In genomic region chr2:26132628-26133551, GRCm38 (mm10) we compare ENCODE assay signal across 8 mouse cellular contexts. TPM values are rescaled to one million over a fixed set of nuclear protein-coding genes. Genes with fewer than 3 reads are reported as not detected.
DNase-seq lines count a peak whose midpoint lies in the region; ATAC-seq and TF ChIP-seq lines count a peak whose summit lies in the region.

No protein-coding gene starts in this region.

- WGBS in forebrain, postnatal 0 days, result 5% methylated on average over 25 of the region's 25 CpGs
- 9% methylated on average over 25 of the region's 25 CpGs for WGBS in liver, postnatal 0 days (ENCODE audit: insufficient replicate concordance)

- no peaks in the 10 kb centered on the region for H3K27me3 ChIP-seq in Patski
- no peaks in the 10 kb centered on the region for H3K27me3 ChIP-seq in forebrain, postnatal 0 days (ENCODE audit: insufficient read depth, low read length)
- no peaks in the 10 kb centered on the region for H3K27me3 ChIP-seq in liver, postnatal 0 days (ENCODE audit: insufficient read depth, low read length)

- H3K9ac ChIP-seq in forebrain, postnatal 0 days, result peak overlapping the region; percentile 49
- H3K9ac ChIP-seq in liver, postnatal 0 days (replicated peaks), result peak overlapping the region; percentile 57

- peak overlapping the region; percentile 30 for H3K4me3 ChIP-seq in forebrain, postnatal 0 days (ENCODE audit: low read depth, low read length)
- peak overlapping the region; percentile 51 for H3K4me3 ChIP-seq in layer of hippocampus, adult 2 months
- peak overlapping the region; percentile 16 for H3K4me3 ChIP-seq in liver, postnatal 0 days (ENCODE audit: low read depth, low read length)

- peak; percentile 83 for ATAC-seq in Patski
- peak; percentile 82 for ATAC-seq in forebrain, postnatal 0 days
- ATAC-seq in liver, postnatal 0 days, result peak; percentile 84

- H3K9me3 ChIP-seq in forebrain, postnatal 0 days (ENCODE audit: low read length), result no peaks in the 10 kb centered on the region
- H3K9me3 ChIP-seq in liver, postnatal 0 days (ENCODE audit: low read length), result no peaks in the 10 kb centered on the region

- H3K4me1 ChIP-seq in forebrain, postnatal 0 days (ENCODE audit: insufficient read depth), result 0 out of 2 replicates have a peak, but pooled peaks cover 9% of the 10 kb centered on the region
- H3K4me1 ChIP-seq in liver, postnatal 0 days (ENCODE audit: insufficient read depth), result peaks cover 29% of the 10 kb centered on the region

- peak overlapping the region; percentile 48 for H3K4me2 ChIP-seq in forebrain, postnatal 0 days (ENCODE audit: low read depth)
- peak overlapping the region; percentile 67 for H3K4me2 ChIP-seq in liver, postnatal 0 days (ENCODE audit: low read depth, low read length)

- CTCF ChIA-PET in Patski (lab: Charles Lee), result interaction anchor here (0.8 to 2.6 kb wide), 8 partner anchors 9 to 108 kb away, joined by 3 to 17 read pairs (median 4); no protein-coding TSS in a partner anchor

- POLR2A ChIA-PET in Patski (lab: Charles Lee), result interaction anchor here (0.9 to 2.1 kb wide), 5 partner anchors 9 to 150 kb away, joined by 3 to 5 read pairs (median 3); partner anchors contain the start of genes Camsap1 and Nacc2

- intact Hi-C loops in heart, postnatal 25 days (cut with DNase I), result no loop called here

- in situ Hi-C loops in Patski (cut with MboI; ENCODE audit: low pct_unique_long_range_greater_than_20kb), result no loop called here

- H3K27ac ChIP-seq in forebrain, postnatal 0 days (ENCODE audit: low read depth, low read length), result peak overlapping the region; percentile 84
- H3K27ac ChIP-seq in layer of hippocampus, adult 2 months, result peak overlapping the region; percentile 93
- peak overlapping the region; percentile 90 for H3K27ac ChIP-seq in liver, postnatal 0 days (ENCODE audit: low read depth)

- TF ChIP-seq EP300 in liver, postnatal 0 days (IDR thresholded peaks at IDR 0.05; ENCODE audit: low read depth), result no peak

- no peak for TF ChIP-seq CTCF in Patski (IDR thresholded peaks at IDR 0.05)
- peak; percentile 67 for TF ChIP-seq CTCF in forebrain, postnatal 0 days (IDR thresholded peaks at IDR 0.05; ENCODE audit: low read depth)
- peak; percentile 77 for TF ChIP-seq CTCF in layer of hippocampus, adult 2 months (conservative IDR thresholded peaks at IDR 0.05)
- peak; percentile 41 for TF ChIP-seq CTCF in liver, postnatal 0 days (IDR thresholded peaks at IDR 0.05; ENCODE audit: low read depth)

- peaks cover 5% of the 10 kb centered on the region for H3K36me3 ChIP-seq in forebrain, postnatal 0 days (ENCODE audit: insufficient read depth)
- peaks cover 4% of the 10 kb centered on the region for H3K36me3 ChIP-seq in liver, postnatal 0 days (replicated peaks; ENCODE audit: insufficient read depth, low read length)

- peak; percentile 79 for DNase-seq in Patski (ENCODE audit: low read depth, low spot score)
- DNase-seq in cerebellum, adult 8-10 months, result peak; percentile 80
- peak; percentile 86 for DNase-seq in forebrain, postnatal 0 days
- DNase-seq in heart, postnatal 25 days (ENCODE audit: low spot score), result peak; percentile 68
- DNase-seq in layer of hippocampus, adult 2 months (ENCODE audit: low spot score in 2 of 2), result peak; percentile 88 to 92
- peak; percentile 80 for DNase-seq in liver, postnatal 0 days
- DNase-seq in ovary, adult 18-20 months (ENCODE audit: low spot score), result peak; percentile 85
- peak; percentile 93 for DNase-seq in urinary bladder, postnatal 14 days (ENCODE audit: low spot score)

RNA-seq across cellular contexts. Expression of gene Nacc2, which starts 9.9 kb away (rescaled TPM):
- 37.0 TPM for polyA plus RNA-seq in Patski (2021)
- total RNA-seq in forebrain, postnatal 0 days (2014; rRNA removed), result 18.5 and 18.9 TPM in 2 replicates
- polyA plus RNA-seq in forebrain, postnatal 0 days (2015; fragmentation: Nextera tagmentation; extraction: Ambion mirVana), result 12.3 and 18.3 TPM in 2 replicates
- total RNA-seq in heart, postnatal 25 days (2021), result 10 to 100 TPM; 25.5 to 28.9 TPM
- 10 to 100 TPM; 59.8 to 61.4 TPM for total RNA-seq in layer of hippocampus, adult 2 months (2021)
- polyA plus RNA-seq in liver, postnatal 0 days (2015; fragmentation: Nextera tagmentation; extraction: Ambion mirVana), result 3.9 and 4.9 TPM in 2 replicates

Comparison
In these comparisons a context has a peak if more than half of its experiments do, and no peak if none do; other contexts are left out.
1. Peak in every context shown above with its lines: DNase-seq, ATAC-seq, H3K4me3 ChIP-seq and H3K27ac ChIP-seq.